Mouse (Mus musculus) E14TG2a.4 (cell line): ENCODE results near the gene Plxnd1.
A peak's percentile ranks its signal among the peaks of the same experiment; 100 is the strongest.

Source experiments
- H3K27me3 ChIP-seq: 2 replicates; pipeline ENCODE4 v1.6.1; 2014; ENCODE audit warnings: low read length, control low read depth; ENCODE audit not compliant: insufficient read depth
- H3K36me3 ChIP-seq: 2 replicates; pipeline ENCODE4 v1.6.1; 2014; ENCODE audit warnings: low read length, control low read depth; ENCODE audit not compliant: insufficient read depth
- H3K4me1 ChIP-seq: replicated peaks from 2 replicates; pipeline ENCODE4 v1.6.1; 2014; ENCODE audit warnings: low read depth, low read length, control low read depth
- H3K4me3 ChIP-seq: replicated peaks from 2 replicates; pipeline ENCODE4 v1.5.1; 2014; ENCODE audit warnings: mild to moderate bottlenecking, low read length
- H3K9me3 ChIP-seq: 2 replicates; pipeline ENCODE4 v1.6.1; 2014; ENCODE audit warnings: low read length, control low read depth
- CTCF ChIP-seq: conservative IDR thresholded peaks from 2 replicates; pipeline ENCODE4 v1.5.1; 2014; ENCODE audit warnings: low read length
- NANOG ChIP-seq: IDR thresholded peaks from 2 replicates; pipeline ENCODE4 v1.6.1; 2014; ENCODE audit warnings: borderline replicate concordance, low read length, mixed read lengths
- POU5F1 ChIP-seq: IDR thresholded peaks from 2 replicates; pipeline ENCODE4 v1.6.1; 2014; ENCODE audit warnings: low read length, borderline replicate concordance

Gene Plxnd1

GRCm38 (mm10) chr6:115989032-115989431 is 5.8 kb downstream of the Plxnd1 start:
- no peak for TF ChIP-seq NANOG
- TF ChIP-seq POU5F1, result no peak
- TF ChIP-seq CTCF, result no peak
- H3K4me3 ChIP-seq, result no peak overlapping the region
- H3K9me3 ChIP-seq, result no peaks in the 10 kb centered on the region
- H3K36me3 ChIP-seq, result no peaks in the 10 kb centered on the region
- peaks cover 85% of the 10 kb centered on the region for H3K27me3 ChIP-seq
- H3K4me1 ChIP-seq, result peaks cover 13% of the 10 kb centered on the region

GRCm38 (mm10) chr6:115987096-115987747 is 7.6 kb downstream of the Plxnd1 start:
- H3K36me3 ChIP-seq, result no peaks in the 10 kb centered on the region
- H3K27me3 ChIP-seq, result peaks cover 67% of the 10 kb centered on the region
- no peaks in the 10 kb centered on the region for H3K9me3 ChIP-seq
- TF ChIP-seq NANOG, result no peak
- TF ChIP-seq POU5F1, result no peak
- no peak for TF ChIP-seq CTCF
- H3K4me1 ChIP-seq, result peaks cover 5% of the 10 kb centered on the region; the same call in 1 of the 2 replicates
- H3K4me3 ChIP-seq, result no peak overlapping the region

- no peaks in the 10 kb centered on the region for H3K9me3 ChIP-seq
- TF ChIP-seq CTCF (no peak), POU5F1 (no peak), NANOG (no peak)
- H3K36me3 ChIP-seq, result no peaks in the 10 kb centered on the region
- H3K4me3 ChIP-seq, result no peak overlapping the region
- H3K27me3 ChIP-seq, result peaks cover 60% of the 10 kb centered on the region
- peaks cover under 1% of the 10 kb centered on the region; the same call in 1 of the 2 replicates for H3K4me1 ChIP-seq
These were observed 8.2 kb downstream of the Plxnd1 start for GRCm38 (mm10) chr6:115986472-115987095.

- Histone ChIP-seq H3K4me3 (no peak overlapping the region), H3K4me1 (no peaks in the 10 kb centered on the region; the same call in 1 of the 2 replicates), H3K27me3 (peaks cover 51% of the 10 kb centered on the region), H3K36me3 (no peaks in the 10 kb centered on the region), H3K9me3 (no peaks in the 10 kb centered on the region)
- TF ChIP-seq CTCF (no peak), NANOG (no peak), POU5F1 (no peak)
These were observed 9.2 kb downstream of the Plxnd1 start for GRCm38 (mm10) chr6:115985622-115986021.

GRCm38 (mm10) chr6:115984580-115984979 is 10.2 kb downstream of the Plxnd1 start:
- H3K36me3 ChIP-seq, result no peaks in the 10 kb centered on the region
- no peak overlapping the region for H3K4me3 ChIP-seq
- TF ChIP-seq POU5F1, result no peak
- no peak for TF ChIP-seq CTCF
- no peak for TF ChIP-seq NANOG
- peaks cover 42% of the 10 kb centered on the region for H3K27me3 ChIP-seq
- peaks cover 7% of the 10 kb centered on the region; the same call in 1 of the 2 replicates for H3K4me1 ChIP-seq
- H3K9me3 ChIP-seq, result no peaks in the 10 kb centered on the region

GRCm38 (mm10) chr6:115983306-115984038 is 11.3 kb downstream of the Plxnd1 start:
- TF ChIP-seq NANOG (no peak), POU5F1 (no peak), CTCF (no peak)
- Histone ChIP-seq H3K4me1 (peaks cover 11% of the 10 kb centered on the region; the same call in 1 of the 2 replicates), H3K9me3 (no peaks in the 10 kb centered on the region), H3K4me3 (no peak overlapping the region), H3K27me3 (peaks cover 31% of the 10 kb centered on the region), H3K36me3 (no peaks in the 10 kb centered on the region)

- no peak for TF ChIP-seq CTCF
- TF ChIP-seq POU5F1, result no peak
- TF ChIP-seq NANOG, result no peak
- H3K4me3 ChIP-seq, result no peak overlapping the region
- peaks cover 27% of the 10 kb centered on the region for H3K27me3 ChIP-seq
- no peaks in the 10 kb centered on the region for H3K36me3 ChIP-seq
- peaks cover 11% of the 10 kb centered on the region; the same call in 1 of the 2 replicates for H3K4me1 ChIP-seq
- H3K9me3 ChIP-seq, result no peaks in the 10 kb centered on the region
These were observed 11.9 kb downstream of the Plxnd1 start for GRCm38 (mm10) chr6:115982889-115983288.

GRCm38 (mm10) chr6:115978596-115978995 is 16.2 kb downstream of the Plxnd1 start:
- Histone ChIP-seq H3K27me3 (peaks cover 13% of the 10 kb centered on the region), H3K36me3 (no peaks in the 10 kb centered on the region), H3K9me3 (no peaks in the 10 kb centered on the region), H3K4me3 (no peak overlapping the region), H3K4me1 (peaks cover 11% of the 10 kb centered on the region; the same call in 1 of the 2 replicates)
- TF ChIP-seq POU5F1 (no peak), NANOG (no peak), CTCF (peak; percentile 44)
